Mouse (Mus musculus) induced T-regulatory cell, adult 2 months (primary cell): ENCODE results near the gene Npc2.

Experiments
- DNase-seq: peaks from one replicate; pipeline ENCODE4 v3.0.0-alpha.2; 2012; ENCODE audit warnings: low read depth

Npc2 gene

DNA sequence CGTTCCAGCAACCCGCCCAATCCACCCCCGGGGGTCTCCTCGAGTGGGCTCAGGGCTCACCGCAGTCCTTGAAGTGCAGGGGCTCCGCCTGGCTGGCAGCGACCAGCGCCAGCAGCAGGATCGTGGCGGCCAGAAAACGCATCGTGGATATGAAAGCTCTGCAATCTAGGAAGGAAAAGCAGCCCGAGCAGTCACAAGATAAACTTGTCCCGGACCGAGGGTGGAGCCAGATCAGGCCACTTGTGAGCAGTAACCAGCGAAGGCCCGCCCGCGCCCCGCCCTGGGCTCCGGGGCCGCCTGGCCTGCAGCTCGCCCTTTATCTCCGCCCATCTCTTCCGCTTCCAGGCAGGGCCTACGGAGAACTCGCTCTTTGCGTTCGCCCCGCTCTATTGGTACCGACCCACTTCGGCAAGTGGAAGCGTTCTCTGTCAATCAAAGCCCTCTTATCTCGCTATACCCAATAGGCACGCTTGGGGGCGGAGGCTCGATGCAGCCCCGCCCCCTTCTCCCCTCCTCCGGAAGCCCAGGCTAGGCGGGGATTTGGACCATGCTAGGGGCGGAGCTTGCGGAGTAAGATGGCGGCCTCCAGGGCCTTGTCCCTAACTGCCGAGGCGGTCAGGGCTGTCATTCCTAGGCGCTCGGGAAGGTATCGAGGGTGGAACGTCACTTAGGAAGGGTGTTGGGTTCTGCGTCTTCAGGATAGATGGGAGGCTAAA is at the start of gene Npc2, which contains the start of gene Isca2:
Npc2 (minus strand) TSS at position 427 of the 716 bp plus-strand sequence.
Isca2 (plus strand) TSS at position 526 of the 716 bp plus-strand sequence.
- peak; percentile 99 for DNase-seq

DNA sequence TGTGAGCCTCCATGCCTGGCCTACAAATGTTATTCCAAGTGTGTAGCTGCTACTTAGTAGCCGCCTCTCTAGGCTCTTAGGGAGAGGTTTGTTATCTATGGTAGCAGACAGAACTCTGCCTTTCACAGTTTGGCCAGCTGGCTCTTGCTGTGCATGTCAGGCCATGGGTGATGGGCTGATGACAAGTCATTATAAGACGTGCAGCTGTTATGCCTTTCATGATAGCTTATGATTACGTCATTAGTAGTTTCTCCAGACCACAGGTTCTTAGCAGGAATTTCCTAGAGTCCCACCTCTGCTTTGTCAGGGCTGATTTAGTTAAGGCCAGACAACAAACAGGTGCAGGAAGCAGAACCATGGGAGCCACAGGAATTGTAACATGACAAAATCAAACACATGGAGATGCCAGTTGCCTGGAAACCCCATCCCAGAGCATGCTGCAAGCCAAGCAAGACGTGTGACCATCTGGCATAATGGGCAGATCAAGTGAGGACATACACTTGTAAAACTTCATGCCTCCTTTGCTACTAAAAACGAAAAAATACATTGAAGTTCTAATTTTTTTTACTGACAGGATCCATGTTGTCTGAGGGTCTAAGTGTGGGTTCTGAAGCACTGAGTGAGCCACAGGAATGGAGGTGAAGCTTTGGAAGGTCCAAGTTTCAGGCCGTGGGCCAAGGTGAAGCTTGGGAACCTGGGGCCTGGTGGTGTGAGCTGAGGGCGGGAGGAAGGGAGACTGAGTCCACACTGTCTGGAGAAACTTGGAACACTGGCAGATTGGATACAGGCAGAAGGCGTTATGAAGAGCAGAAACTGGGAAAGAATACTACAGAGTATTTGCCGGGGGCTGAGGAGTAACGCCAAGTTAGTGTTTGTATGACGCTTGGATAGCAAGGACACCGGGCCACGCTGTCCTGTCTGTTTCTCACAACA is 46.5 kb upstream of the Npc2 start:
- DNase-seq: no peak

DNA sequence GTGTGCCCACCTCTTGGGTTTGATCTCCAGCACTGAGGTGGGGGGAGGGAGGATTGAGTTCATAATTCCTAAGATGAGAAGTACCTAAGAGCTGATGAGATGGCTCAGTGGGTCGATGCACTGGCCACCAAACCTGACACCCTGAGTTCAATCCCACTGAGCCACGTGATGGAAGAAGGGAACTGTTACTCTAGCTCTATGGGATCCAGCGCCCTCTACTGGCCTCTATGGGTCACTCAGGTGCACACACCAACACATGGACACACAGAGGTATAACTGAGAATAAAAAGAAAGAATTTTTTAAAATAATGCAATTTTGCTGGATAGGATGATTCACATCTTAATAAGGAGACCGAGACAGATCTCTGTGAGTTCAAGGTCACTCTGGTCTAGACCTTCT is 45.5 kb upstream of the Npc2 start:
- peak; percentile 25 for DNase-seq

DNA sequence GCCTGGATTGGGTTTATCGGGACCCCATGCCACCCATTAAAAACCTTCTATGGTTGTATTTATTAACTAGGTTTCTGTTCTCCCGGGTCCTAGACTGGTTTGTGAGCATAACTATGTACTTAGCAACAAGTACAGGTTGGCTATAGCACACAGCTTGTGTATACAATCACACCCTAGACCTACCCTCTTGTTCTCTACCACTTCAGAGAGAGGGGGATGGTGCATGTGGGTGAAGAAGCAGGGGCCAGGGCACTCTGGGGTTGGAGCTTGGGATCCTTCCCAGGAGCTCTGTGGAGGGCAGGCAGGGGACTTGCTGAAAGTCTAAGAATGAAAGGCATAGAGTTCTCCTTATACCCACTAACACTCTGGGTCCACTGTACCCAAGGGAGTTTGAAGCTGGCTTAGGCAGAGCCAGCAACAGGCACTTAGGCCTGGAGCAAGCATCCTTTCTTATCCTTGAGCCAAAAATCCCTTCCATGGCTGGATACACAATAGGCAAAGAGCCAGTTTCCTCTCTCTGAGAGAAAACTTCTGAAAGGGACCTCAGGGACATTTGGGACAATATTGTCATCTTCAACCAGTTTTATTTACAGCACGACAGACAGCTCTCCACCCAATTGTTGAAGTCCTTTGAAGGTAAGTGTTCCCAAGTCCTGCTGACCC is 41.8 kb upstream of the Npc2 start:
- DNase-seq: no peak

DNA sequence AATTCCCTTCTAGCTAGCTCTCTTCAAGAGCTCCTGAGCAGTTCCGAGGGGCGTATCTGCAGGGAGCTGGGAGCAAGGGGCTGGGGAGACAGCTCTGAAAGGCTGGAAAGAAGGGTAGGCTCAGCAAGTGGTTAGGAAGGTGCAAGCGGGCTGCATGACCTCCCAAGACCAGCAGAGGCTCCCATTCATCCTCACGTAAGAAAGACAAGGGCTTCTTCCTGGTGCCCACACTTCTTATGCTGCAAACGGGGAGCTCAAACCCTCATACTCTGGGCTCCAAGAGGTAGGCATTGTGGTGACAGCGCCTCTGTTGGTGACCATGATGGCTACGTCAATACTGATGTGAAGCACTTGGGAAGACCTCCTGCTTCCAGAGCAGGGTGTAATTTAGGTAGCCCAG is 40.8 kb upstream of the Npc2 start:
- DNase-seq: peak; percentile 6

DNA sequence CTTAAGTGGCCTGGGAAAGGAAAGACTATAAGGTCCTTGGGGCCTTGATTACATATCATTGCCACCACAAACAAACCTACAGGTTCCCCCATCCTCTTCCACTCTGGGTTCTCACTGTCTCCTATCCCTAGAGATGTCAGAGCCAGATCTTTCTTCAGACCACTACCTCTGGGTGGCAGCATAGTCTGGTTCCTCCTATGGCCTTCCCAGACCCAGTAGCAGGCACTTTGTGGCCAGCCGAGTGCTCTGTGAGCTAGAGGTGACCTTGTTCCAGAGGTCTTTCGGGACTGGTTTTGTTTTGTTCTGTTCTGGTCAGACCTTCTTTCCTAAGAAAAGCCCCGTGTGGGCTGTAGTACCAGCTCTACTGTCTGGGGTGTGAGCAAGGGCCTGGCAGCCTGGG is 39.1 kb upstream of the Npc2 start:
- no peak for DNase-seq

DNA sequence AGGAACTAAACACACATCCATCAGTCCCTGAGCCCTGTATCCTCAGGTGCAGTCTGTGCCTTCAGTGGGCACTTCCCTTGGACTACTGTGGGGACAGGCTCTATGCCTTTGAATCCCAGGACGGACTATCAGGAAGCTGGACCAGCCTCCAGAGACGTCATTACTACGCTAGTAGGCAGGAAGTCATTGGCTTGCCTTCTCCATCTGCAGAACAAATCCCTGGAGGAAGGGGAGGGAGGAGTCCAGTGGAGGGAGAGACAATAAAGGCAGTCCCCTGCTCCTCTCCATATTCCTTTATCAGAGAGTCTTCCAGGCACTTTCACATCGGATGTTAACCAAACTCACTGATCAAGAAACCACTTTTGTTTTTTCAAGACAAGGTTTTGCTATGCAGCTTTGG is 38.6 kb upstream of the Npc2 start:
- DNase-seq: no peak

DNA sequence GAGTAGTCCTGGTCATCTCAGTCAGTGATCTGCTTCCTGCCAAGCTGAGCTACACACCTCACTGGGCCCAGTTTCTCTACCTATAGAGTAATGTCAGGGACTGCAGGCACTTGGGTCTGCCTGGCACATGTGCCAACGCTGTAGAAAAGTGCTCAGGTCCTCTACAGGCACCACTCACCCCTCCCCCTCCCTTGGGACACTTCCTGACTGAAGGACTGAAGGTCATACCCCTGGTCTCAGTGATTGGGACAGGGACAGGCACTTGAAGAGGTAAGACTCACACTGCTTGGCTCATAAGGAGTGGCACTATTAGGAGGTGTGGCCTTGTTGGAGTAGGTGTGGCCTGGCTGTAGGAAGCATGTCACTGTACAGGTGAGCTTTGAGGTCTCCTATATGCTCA is 37.9 kb upstream of the Npc2 start:
- DNase-seq: no peak

DNA sequence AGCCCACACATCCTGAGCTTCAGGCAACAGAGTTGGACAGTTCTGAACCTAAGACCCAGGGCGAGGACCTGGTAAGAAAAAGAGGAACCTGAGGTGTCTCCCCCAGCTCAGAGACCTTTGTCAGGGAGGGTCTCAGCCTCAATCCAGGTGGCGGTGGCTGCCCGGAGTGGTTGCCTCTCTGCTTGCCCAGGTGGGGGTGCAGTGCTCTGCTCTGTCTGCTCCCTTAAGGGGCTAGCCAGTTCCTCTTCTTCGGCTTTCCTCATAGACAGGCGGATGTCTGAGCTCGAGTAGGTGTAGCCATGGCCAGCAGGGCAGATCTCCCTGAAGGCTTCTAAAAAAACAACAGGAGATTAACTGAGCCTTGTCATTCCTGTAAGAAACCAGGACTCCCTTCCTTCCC is 36.1 kb upstream of the Npc2 start:
- DNase-seq: no peak

DNA sequence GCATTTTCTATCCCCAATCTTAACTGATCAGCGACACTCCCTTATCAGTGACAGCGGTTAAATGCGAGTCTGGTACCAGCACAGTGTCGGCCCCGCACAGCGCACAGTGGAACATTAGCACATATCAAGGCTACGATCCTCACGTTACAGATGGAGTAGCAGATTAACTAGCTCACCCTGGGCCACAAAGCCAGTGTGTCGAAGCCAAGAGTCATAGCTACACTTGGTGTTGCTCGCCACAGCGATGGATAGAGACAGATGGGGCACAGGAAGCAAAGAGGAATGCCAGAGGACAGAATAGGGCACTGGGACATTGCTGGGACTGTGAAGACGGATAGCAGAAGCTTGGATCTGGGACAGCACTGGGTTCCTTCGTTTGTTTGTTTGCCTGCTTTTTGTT is 34.4 kb upstream of the Npc2 start:
- DNase-seq: no peak

DNA sequence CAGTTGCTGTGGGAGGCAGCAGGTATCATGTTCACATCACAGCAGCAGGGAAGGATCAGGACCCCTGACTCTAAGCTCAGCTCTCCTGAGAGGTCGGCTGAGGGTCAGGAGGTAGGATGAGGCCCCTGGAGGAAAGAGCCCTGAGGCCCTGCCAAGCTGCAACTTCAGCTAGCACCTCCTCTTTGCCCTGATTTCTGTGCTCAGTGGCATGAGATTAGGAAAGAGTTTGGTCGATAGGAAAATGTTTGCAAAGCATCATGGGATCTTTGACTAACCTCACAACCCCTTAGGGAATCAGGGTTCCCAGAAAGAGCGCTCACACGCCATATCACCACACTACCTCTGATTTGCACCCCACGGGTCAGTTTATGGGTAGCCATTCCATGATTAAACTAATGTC is 33.8 kb upstream of the Npc2 start:
- DNase-seq: no peak

DNA sequence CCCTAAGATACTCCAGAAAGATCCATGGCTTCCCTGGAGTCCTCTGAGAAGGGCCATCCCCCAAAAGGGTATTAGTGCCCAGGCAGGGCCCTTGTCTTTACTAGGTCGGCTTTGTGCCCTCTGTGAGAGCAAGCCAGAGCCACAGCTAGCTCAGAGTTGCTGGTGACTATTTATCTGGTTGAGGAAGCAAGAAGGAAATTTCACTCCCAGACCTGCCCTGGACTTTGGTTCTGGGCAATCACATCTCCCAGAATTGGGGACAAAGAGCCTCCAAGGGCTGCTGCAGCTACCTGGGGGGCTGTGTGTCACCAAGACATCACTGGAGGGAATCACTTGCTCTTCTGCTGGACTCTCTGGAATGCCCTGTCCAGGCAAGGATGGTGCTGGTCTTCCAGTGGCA is 33.1 kb upstream of the Npc2 start:
- DNase-seq: no peak

DNA sequence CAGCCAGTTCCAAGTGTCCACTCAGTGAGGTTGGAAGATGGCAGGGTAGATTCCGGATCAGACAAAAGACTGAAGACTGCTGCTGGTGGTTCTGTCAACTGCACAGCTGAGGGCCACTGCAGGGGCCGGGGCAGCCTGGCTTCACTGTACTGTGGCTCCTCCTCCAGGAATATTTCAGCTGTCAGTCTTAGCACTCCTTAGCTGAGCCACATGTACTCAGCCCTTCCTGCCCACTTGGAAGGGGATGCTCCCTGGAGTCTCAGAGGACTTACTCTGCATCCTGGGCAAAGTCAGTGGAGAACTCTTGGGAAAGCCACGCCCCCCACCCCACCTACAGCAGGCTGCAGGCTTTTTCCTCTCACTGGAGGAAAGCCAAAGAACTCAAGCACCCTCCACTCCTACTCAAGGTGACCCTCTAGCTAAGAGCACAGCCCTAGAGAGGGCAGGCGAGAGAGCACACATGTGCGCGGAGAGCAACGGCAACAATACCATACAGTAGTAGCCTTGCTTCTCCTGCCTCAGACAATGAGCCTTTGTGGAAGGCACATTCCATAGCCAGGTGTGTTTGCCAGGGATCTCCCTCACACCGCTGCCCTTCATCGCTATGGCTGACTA is 32.4 kb upstream of the Npc2 start:
- no peak for DNase-seq

DNA sequence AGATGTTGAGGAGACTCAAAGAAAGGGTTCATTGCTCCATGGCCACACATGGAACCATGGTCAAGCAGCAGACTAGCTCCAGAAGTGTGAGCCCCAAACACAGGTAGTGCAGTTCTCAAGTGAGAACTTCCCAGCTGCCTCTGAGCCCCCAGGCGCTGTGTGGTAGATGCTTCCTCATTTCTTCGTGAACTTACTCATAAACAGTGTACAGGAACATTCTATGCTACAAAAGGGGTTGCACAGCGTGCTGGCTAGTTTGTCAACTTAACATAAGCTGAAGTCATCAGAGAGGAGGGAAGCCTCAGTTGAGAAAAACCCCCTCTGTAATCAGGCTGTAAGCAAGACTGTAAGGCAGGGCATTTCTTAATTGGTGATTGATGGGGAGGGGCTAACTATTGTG is 29.7 kb upstream of the Npc2 start:
- no peak for DNase-seq

DNA sequence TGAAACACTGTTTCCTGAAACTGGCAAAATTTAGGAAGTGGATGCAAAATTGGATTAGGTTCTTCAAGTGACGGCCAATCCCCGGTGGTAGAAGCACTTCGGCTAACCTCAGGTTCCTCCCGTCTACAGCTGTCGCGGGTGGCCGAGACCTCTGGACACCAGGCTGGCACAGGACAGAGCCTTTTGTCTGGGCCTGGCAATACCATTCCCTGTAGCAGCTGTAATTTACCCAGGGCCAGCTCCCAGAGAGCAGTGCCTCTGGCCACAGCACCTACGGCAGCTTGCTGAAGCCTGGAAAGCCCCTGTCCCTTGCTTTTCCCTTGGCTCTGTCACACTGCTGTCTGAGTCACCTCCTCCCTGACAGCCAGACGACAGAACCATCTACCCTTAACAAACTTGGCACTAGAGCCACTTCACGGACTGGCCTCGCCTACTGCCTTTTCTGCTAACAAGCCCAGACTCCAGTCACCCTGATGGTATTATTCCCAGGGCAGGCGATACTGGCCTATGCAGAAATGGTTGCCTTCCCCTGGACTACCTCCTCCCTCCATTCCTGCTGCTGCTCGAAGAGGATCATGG is 28.7 kb upstream of the Npc2 start:
- DNase-seq: no peak

DNA sequence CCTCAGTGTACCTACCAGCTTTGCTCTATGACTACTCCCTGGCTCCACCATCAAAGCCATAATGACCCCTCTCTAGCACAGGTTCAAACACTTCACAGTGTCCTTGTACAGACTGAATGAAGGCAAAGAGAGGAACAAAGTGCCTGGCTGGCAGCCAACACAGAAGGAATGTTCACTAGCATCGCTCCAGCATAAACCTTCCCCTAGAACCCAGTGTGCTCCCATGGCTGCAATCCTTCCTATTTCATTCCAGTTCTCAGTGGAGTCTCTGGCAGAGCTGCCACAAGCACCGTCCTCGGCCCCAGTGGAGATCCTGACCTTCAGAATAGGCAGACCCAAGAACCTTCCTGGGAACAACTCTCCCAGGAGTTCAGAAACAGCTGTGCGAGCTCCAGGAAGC is 27.5 kb upstream of the Npc2 start:
- no peak for DNase-seq

DNA sequence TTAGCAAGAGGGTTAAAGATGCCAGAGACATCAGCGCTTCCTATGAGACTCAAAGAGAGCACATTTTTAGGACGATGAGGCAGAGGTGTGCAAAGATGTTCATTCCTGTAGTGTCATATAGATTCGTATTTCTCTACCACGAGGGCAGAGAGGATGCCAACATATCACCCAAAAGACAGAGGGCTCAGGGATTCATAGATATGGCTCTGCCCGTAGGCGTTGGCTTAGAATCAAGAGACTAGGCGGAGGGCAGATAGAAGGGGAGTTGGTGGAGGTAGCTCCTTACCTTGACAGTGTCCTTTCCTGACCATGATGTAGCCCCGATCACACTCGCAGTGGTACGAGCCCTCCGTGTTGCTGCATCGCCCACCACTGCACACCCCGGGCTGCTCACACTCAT is 26.1 kb upstream of the Npc2 start:
- DNase-seq: no peak

DNA sequence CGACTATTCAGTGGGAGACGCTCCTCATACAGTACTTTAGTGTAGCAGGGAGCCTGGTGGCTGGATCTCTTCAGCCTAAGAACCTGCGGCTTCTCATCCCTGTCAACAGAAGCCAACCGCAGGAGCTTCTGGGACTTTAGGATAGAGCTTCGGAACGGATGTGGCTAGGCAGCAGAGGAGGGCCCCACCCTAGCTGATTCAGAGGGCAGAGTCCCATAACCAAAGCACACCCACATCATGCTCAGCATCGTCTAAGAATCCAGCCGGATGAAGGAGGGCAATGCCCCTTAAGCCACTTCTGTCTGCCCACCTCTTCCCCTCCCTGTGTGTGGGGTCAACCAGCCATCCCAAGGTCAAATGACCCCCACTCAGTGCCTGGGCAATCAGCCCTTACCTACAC is 21.7 kb upstream of the Npc2 start:
- DNase-seq: no peak

DNA sequence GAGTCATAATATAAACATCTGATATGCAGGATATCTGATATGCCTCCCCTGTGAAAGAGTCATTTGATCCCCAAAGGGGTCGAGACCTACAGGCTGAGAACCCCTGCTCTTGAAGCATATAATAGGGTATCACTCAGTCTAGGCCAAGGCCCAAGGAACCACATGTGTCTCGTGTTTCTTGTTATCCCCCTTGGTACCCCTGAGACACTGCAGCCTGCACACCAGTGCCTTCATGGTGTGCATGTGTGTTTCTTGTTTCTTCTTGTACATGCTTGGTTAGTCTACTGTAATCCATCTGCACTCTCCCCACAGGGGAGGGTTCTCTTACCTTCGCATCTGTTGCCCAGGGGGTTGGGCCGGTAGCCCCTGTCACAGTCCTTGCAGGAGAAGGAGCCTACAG is 19.7 kb upstream of the Npc2 start:
- DNase-seq: no peak

DNA sequence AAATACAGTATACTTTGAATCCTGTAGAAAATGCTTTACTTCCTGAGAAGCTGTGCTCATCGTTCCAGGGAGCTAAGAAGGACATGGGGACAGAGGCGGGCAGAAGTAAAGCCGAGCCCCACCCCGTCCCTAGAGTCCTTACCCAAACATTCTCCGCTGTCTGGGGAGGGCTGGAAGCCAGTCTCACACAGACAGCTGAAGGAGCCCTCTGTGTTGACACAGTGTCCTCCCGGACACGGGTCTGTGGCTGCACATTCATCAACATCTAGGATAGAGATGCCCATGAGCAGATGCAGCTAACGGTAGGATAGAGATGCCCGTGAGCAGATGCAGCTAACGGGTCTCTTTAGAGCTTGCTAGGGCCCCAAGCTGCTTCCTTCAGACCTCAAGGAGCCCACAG is 17.9 kb upstream of the Npc2 start:
- no peak for DNase-seq

DNA sequence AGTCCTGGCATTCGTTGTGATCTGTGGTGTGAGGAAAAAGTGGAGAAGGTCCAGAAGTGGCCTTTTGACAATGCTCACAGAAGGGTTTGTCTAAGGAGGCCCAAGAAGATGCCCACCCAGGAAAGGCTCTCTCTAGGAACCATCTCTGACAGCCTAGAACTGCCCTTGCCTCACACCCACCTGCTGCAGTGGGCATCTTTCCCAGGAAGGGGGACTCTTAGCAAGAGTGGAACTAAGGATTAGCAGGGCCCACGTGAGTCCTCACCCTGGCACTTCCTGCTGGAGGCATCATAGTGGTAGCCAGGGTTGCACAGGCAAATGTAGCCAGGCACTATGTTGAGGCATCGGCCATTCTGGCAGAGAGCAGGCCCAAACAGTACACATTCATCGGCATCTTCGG is 13.1 kb upstream of the Npc2 start:
- no peak for DNase-seq
